Mouse (Mus musculus) hindbrain, postnatal 0 days (tissue): ENCODE results near the gene Astn1. TPM values are rescaled to one million over a fixed set of nuclear protein-coding genes. Genes with fewer than 3 reads are reported as not detected.
A peak's percentile ranks its signal among the peaks of the same experiment; 100 is the strongest.

Experiments
- ATAC-seq: fragments of 200-750 bp; cut with Nextera tagmentation; 2 replicates; pipeline ENCODE4 v1.8.0; 2017; ENCODE audit warnings: mild to moderate bottlenecking, moderate TSS enrichment, moderate library complexity
- DNase-seq: peaks from one replicate; pipeline ENCODE4 v3.0.0-alpha.2; 2015; ENCODE audit warnings: low spot score
- H3K27ac ChIP-seq: fragments of 300-500 bp; sonication (generic); 2 replicates; pipeline ENCODE4 v1.5.1; 2014; ENCODE audit warnings: mild to moderate bottlenecking
- H3K27me3 ChIP-seq: fragments of 300-500 bp; sonication (generic); 2 replicates; pipeline ENCODE4 v1.6.1; 2014; ENCODE audit warnings: low read length, mixed read lengths; ENCODE audit not compliant: insufficient read depth
- H3K36me3 ChIP-seq: fragments of 300-500 bp; sonication (generic); 2 replicates; pipeline ENCODE4 v1.6.1; 2014; ENCODE audit warnings: low read length, mixed read lengths; ENCODE audit not compliant: insufficient read depth
- H3K4me1 ChIP-seq: fragments of 300-500 bp; sonication (generic); 2 replicates; pipeline ENCODE4 v1.6.1; 2014; ENCODE audit warnings: antibody characterized with exemption, low read length, mixed read lengths; ENCODE audit not compliant: insufficient read depth
- H3K4me2 ChIP-seq: fragments of 300-500 bp; sonication (generic); 2 replicates; pipeline ENCODE4 v1.6.1; 2014; ENCODE audit warnings: low read depth, mild to moderate bottlenecking, low read length, moderate library complexity, mixed read lengths
- H3K4me3 ChIP-seq: fragments of 300-500 bp; sonication (generic); 2 replicates; pipeline ENCODE4 v1.5.1; 2014; ENCODE audit warnings: low read length
- H3K9ac ChIP-seq: fragments of 300-500 bp; sonication (generic); replicated peaks from 2 replicates; pipeline ENCODE4 v1.6.1; 2014; ENCODE audit warnings: mild to moderate bottlenecking, low read length, moderate library complexity, mixed read lengths
- H3K9me3 ChIP-seq: fragments of 300-500 bp; sonication (generic); 2 replicates; pipeline ENCODE4 v1.6.1; 2016; ENCODE audit warnings: low read length, mixed read lengths
- CTCF ChIP-seq: IDR thresholded peaks from 2 replicates; pipeline ENCODE4 v1.5.1; 2016; ENCODE audit warnings: antibody characterized with exemption, control low read depth, low read depth
- WGBS: fragments of 180-500 bp; shearing (Covaris S2); extraction: QIAGEN DNeasy Blood & Tissue Kit; methylation state at CpG from one replicate; pipeline ENCODE4 v1.1.7; 2014; 5-methylcytosine and 5-hydroxymethylcytosine counted together
- polyA plus RNA-seq: library from polyadenylated mRNA; unstranded; fragments of >200 nt; fragmentation: Nextera tagmentation; extraction: Ambion mirVana; gene quantifications from 2 replicates; pipeline ENCODE4 v1.2.1, GENCODE M21; 2015
- total RNA-seq: library from RNA; depleted of rRNA; stranded (reverse); fragments of >200 nt; gene quantifications from 2 replicates; pipeline ENCODE4 v1.2.3, GENCODE M21; 2014

Gene Astn1
- total and polyA plus RNA-seq, 2 experiments from 2014 or later = 31.0 to 137 TPM

GRCm38 (mm10) chr1:158489521-158490021 lies 127.5 kb downstream of the Astn1 start:
- WGBS = 15% methylated on average over 4 of the region's 4 CpGs
- Histone ChIP-seq H3K27me3 (no peaks in the 10 kb centered on the region), H3K36me3 (no peaks in the 10 kb centered on the region), H3K4me1 (peaks cover 11% of the 10 kb centered on the region; the same call in 1 of the 2 replicates), H3K9me3 (no peaks in the 10 kb centered on the region), H3K4me2 (0 out of 2 replicates have a peak overlapping the region, but pooled peaks have one; percentile 3), H3K4me3 (no peak overlapping the region), H3K27ac (peak overlapping the region; percentile 76), H3K9ac (no peak overlapping the region)
- ATAC-seq (peak; percentile 93), DNase-seq (peak; percentile 69)
- no peak for TF ChIP-seq CTCF

GRCm38 (mm10) chr1:158490175-158490574 lies 128.1 kb downstream of the Astn1 start:
- TF ChIP-seq CTCF = no peak
- Histone ChIP-seq H3K27ac (peak overlapping the region; percentile 76), H3K36me3 (no peaks in the 10 kb centered on the region), H3K9ac (no peak overlapping the region), H3K4me1 (peaks cover 11% of the 10 kb centered on the region; the same call in 1 of the 2 replicates), H3K9me3 (no peaks in the 10 kb centered on the region), H3K27me3 (no peaks in the 10 kb centered on the region), H3K4me2 (no peak overlapping the region), H3K4me3 (no peak overlapping the region)
- ATAC-seq (no peak), DNase-seq (peak; percentile 33)
- 43% methylated on average over 1 of the region's 1 CpGs for WGBS

GRCm38 (mm10) chr1:158493289-158493688 lies 131.2 kb downstream of the Astn1 start:
- Histone ChIP-seq H3K9ac (no peak overlapping the region), H3K27ac (no peak overlapping the region; the same call in 1 of the 2 replicates), H3K9me3 (no peaks in the 10 kb centered on the region), H3K4me1 (peaks cover 11% of the 10 kb centered on the region; the same call in 1 of the 2 replicates), H3K36me3 (no peaks in the 10 kb centered on the region), H3K27me3 (no peaks in the 10 kb centered on the region), H3K4me3 (no peak overlapping the region), H3K4me2 (no peak overlapping the region)
- no peak for ATAC-seq
- TF ChIP-seq CTCF = no peak
- no peak for DNase-seq
- WGBS = 37% methylated on average over 3 of the region's 3 CpGs

GRCm38 (mm10) chr1:158500140-158500539 lies 138.1 kb downstream of the Astn1 start:
- H3K4me1 ChIP-seq = no peaks in the 10 kb centered on the region
- 33% methylated on average over 4 of the region's 4 CpGs for WGBS
- H3K9ac ChIP-seq = no peak overlapping the region
- H3K27me3 ChIP-seq = no peaks in the 10 kb centered on the region
- no peak overlapping the region for H3K27ac ChIP-seq
- no peak for TF ChIP-seq CTCF
- no peak overlapping the region for H3K4me2 ChIP-seq
- H3K4me3 ChIP-seq = no peak overlapping the region
- H3K9me3 ChIP-seq = no peaks in the 10 kb centered on the region
- DNase-seq = no peak
- no peak for ATAC-seq
- no peaks in the 10 kb centered on the region for H3K36me3 ChIP-seq

- no peak for TF ChIP-seq CTCF
- Histone ChIP-seq H3K4me2 (no peak overlapping the region), H3K4me3 (no peak overlapping the region), H3K27ac (no peak overlapping the region), H3K4me1 (no peaks in the 10 kb centered on the region), H3K27me3 (no peaks in the 10 kb centered on the region), H3K9me3 (no peaks in the 10 kb centered on the region), H3K36me3 (peaks cover 7% of the 10 kb centered on the region), H3K9ac (no peak overlapping the region)
- peak; percentile 69; the same call in 1 of the 2 replicates for ATAC-seq
- WGBS = 27% methylated on average over 4 of the region's 4 CpGs
- DNase-seq = no peak
These were observed 138.9 kb downstream of the Astn1 start for GRCm38 (mm10) chr1:158501019-158501418.

DNA sequence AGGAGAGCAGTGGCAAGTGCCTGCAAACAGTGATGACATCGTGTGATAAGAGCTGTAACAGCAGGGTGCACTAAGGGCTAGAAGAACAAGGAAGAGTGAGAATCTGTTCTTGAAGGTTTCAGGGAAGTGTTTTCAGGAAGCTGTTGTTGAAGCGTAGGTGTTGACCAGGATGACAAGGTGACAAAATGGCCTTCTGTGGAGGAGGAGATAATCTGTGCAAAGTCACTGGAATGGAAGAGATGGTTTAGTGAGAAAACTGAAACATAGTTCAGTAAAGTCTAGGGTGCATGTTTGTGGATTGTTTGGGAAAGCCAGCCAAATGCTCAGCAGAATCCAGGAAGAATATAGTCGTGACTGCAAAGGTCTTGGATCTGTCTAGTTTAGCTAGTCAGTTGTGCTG lies 145.5 kb downstream of the Astn1 start:
- no peak overlapping the region for H3K27ac ChIP-seq
- no peak overlapping the region for H3K9ac ChIP-seq
- 73% methylated on average over 3 of the region's 3 CpGs for WGBS
- DNase-seq (no peak), ATAC-seq (no peak)
- peaks cover 13% of the 10 kb centered on the region for H3K36me3 ChIP-seq
- TF ChIP-seq CTCF = no peak
- no peak overlapping the region for H3K4me2 ChIP-seq
- H3K9me3 ChIP-seq = no peaks in the 10 kb centered on the region
- H3K27me3 ChIP-seq = no peaks in the 10 kb centered on the region
- H3K4me3 ChIP-seq = no peak overlapping the region
- no peaks in the 10 kb centered on the region for H3K4me1 ChIP-seq

GRCm38 (mm10) chr1:158509112-158509855 lies 147.2 kb downstream of the Astn1 start:
- Histone ChIP-seq H3K4me3 (no peak overlapping the region), H3K4me2 (no peak overlapping the region), H3K27ac (no peak overlapping the region), H3K27me3 (no peaks in the 10 kb centered on the region), H3K36me3 (peaks cover 23% of the 10 kb centered on the region), H3K4me1 (no peaks in the 10 kb centered on the region), H3K9ac (no peak overlapping the region), H3K9me3 (no peaks in the 10 kb centered on the region)
- 87% methylated on average over 4 of the region's 4 CpGs for WGBS
- peak; percentile 43 for TF ChIP-seq CTCF
- ATAC-seq (no peak), DNase-seq (no peak)
